Mouse (Mus musculus): ENCODE results near the gene Kcnd1. TPM values are rescaled to one million over a fixed set of nuclear protein-coding genes. Genes with fewer than 3 reads are reported as not detected.

Kcnd1 gene
- polyA plus RNA-seq, 1 experiment from 2014 or later = 0.19 TPM

- no peaks in the 10 kb centered on the region for H3K9me3 ChIP-seq (replicated peaks; ENCODE audit: control insufficient read depth, low read length)
- H3K27me3 ChIP-seq (ENCODE audit: control insufficient read depth, insufficient read depth, low read depth, low read length) = no peaks in the 10 kb centered on the region
- ATAC-seq (ENCODE audit: low read depth) = peak; percentile 91
- peak within 1 kb of the TSS; percentile 84 for H3K4me3 ChIP-seq (ENCODE audit: low read depth, low read length)
- peaks cover 42% of the 10 kb centered on the region for H3K4me1 ChIP-seq (ENCODE audit: control insufficient read depth, low read depth, low read length)
- peak within 1 kb of the TSS; percentile 98 for H3K27ac ChIP-seq (ENCODE audit: low read length)
- 14% methylated on average over 74 of the region's 74 CpGs for WGBS (ENCODE audit: insufficient replicate concordance)
- peak within 1 kb of the TSS; percentile 61 for H3K4me2 ChIP-seq (ENCODE audit: low read depth, low read length)
- no peaks in the 10 kb centered on the region for H3K36me3 ChIP-seq (ENCODE audit: control insufficient read depth, insufficient read depth)
- peak within 1 kb of the TSS; percentile 90 for H3K9ac ChIP-seq (ENCODE audit: low read depth, low read length)
Measured at GRCm38 (mm10) chrX:7841163-7842162, 19.4 kb downstream of the Kcnd1 start, which contains the start of gene Otud5. Gene Otud5, plus strand, starts transcription at chrX:7841364.

- WGBS (ENCODE audit: insufficient replicate concordance) = 10% methylated on average over 40 of the region's 42 CpGs
- H3K4me3 ChIP-seq (ENCODE audit: low read depth, low read length) = peak overlapping the region; percentile 84
- H3K9ac ChIP-seq (ENCODE audit: low read depth, low read length) = peak overlapping the region; percentile 90
- H3K9me3 ChIP-seq (replicated peaks; ENCODE audit: control insufficient read depth, low read length) = no peaks in the 10 kb centered on the region
- ATAC-seq (ENCODE audit: low read depth) = peak; percentile 3
- H3K27ac ChIP-seq (ENCODE audit: low read length) = peak overlapping the region; percentile 98
- no peaks in the 10 kb centered on the region for H3K36me3 ChIP-seq (ENCODE audit: control insufficient read depth, insufficient read depth)
- H3K27me3 ChIP-seq (ENCODE audit: control insufficient read depth, insufficient read depth, low read depth, low read length) = no peaks in the 10 kb centered on the region
- peak overlapping the region; percentile 37 for H3K4me2 ChIP-seq (ENCODE audit: low read depth, low read length)
- peaks cover 34% of the 10 kb centered on the region for H3K4me1 ChIP-seq (ENCODE audit: control insufficient read depth, low read depth, low read length)
Measured at GRCm38 (mm10) chrX:7842318-7842717, 20.2 kb downstream of the Kcnd1 start.

GRCm38 (mm10) chrX:7847845-7848244 is 25.8 kb downstream of the Kcnd1 start:
- Histone ChIP-seq H3K27ac (ENCODE audit: low read length) (no peak overlapping the region), H3K36me3 (ENCODE audit: control insufficient read depth, insufficient read depth) (peaks cover 7% of the 10 kb centered on the region), H3K9me3 (replicated peaks; ENCODE audit: control insufficient read depth, low read length) (no peaks in the 10 kb centered on the region), H3K27me3 (ENCODE audit: control insufficient read depth, insufficient read depth, low read depth, low read length) (no peaks in the 10 kb centered on the region), H3K4me2 (ENCODE audit: low read depth, low read length) (no peak overlapping the region), H3K9ac (ENCODE audit: low read depth, low read length) (no peak overlapping the region), H3K4me1 (ENCODE audit: control insufficient read depth, low read depth, low read length) (peaks cover 6% of the 10 kb centered on the region), H3K4me3 (ENCODE audit: low read depth, low read length) (no peak overlapping the region)
- WGBS (ENCODE audit: insufficient replicate concordance) = 66% methylated on average over 2 of the region's 2 CpGs
- ATAC-seq (ENCODE audit: low read depth) = no peak

DNA sequence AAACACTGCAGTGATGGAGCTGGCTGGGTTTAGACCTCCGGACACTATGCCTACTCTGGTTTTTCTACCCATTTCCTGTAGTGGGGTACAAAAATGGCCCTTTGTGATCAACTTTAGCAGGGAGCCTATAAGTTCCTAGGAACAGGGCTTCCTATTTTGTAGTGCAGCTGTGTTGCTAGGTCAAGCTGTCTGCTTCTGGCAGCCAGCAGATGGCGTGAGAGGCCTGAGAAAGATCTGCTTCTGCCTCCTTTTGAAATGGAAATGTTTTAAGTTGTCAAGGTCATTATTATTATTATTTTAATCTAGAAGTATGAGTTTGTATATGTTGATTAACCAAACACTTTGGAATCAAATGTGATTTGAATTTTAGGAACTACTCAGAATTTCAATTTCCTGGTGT is 32.5 kb downstream of the Kcnd1 start:
- no peak overlapping the region for H3K27ac ChIP-seq (ENCODE audit: low read length)
- peaks cover 4% of the 10 kb centered on the region for H3K4me1 ChIP-seq (ENCODE audit: control insufficient read depth, low read depth, low read length)
- H3K9ac ChIP-seq (ENCODE audit: low read depth, low read length) = no peak overlapping the region
- no peaks in the 10 kb centered on the region for H3K27me3 ChIP-seq (ENCODE audit: control insufficient read depth, insufficient read depth, low read depth, low read length)
- H3K4me2 ChIP-seq (ENCODE audit: low read depth, low read length) = no peak overlapping the region
- WGBS (ENCODE audit: insufficient replicate concordance) = 25% methylated on average over 2 of the region's 2 CpGs
- H3K4me3 ChIP-seq (ENCODE audit: low read depth, low read length) = no peak overlapping the region
- peaks cover 5% of the 10 kb centered on the region for H3K36me3 ChIP-seq (ENCODE audit: control insufficient read depth, insufficient read depth)
- ATAC-seq (ENCODE audit: low read depth) = no peak
- H3K9me3 ChIP-seq (replicated peaks; ENCODE audit: control insufficient read depth, low read length) = no peaks in the 10 kb centered on the region

- no peaks in the 10 kb centered on the region for H3K36me3 ChIP-seq (ENCODE audit: control insufficient read depth, insufficient read depth)
- H3K4me2 ChIP-seq (ENCODE audit: low read depth, low read length) = no peak overlapping the region
- 47% methylated on average over 3 of the region's 3 CpGs for WGBS (ENCODE audit: insufficient replicate concordance)
- H3K4me3 ChIP-seq (ENCODE audit: low read depth, low read length) = no peak overlapping the region
- peak overlapping the region; percentile 35; the same call in 1 of the 2 replicates for H3K27ac ChIP-seq (ENCODE audit: low read length)
- ATAC-seq (ENCODE audit: low read depth) = peak; percentile 71
- no peak overlapping the region for H3K9ac ChIP-seq (ENCODE audit: low read depth, low read length)
- no peaks in the 10 kb centered on the region for H3K9me3 ChIP-seq (replicated peaks; ENCODE audit: control insufficient read depth, low read length)
- peaks cover 18% of the 10 kb centered on the region for H3K4me1 ChIP-seq (ENCODE audit: control insufficient read depth, low read depth, low read length)
- no peaks in the 10 kb centered on the region for H3K27me3 ChIP-seq (ENCODE audit: control insufficient read depth, insufficient read depth, low read depth, low read length)
Measured at GRCm38 (mm10) chrX:7859191-7859753, 37.2 kb downstream of the Kcnd1 start.

- Histone ChIP-seq H3K9me3 (replicated peaks; ENCODE audit: control insufficient read depth, low read length) (no peaks in the 10 kb centered on the region), H3K27ac (ENCODE audit: low read length) (no peak overlapping the region), H3K4me1 (ENCODE audit: control insufficient read depth, low read depth, low read length) (peaks cover 18% of the 10 kb centered on the region), H3K4me3 (ENCODE audit: low read depth, low read length) (no peak overlapping the region), H3K9ac (ENCODE audit: low read depth, low read length) (no peak overlapping the region), H3K27me3 (ENCODE audit: control insufficient read depth, insufficient read depth, low read depth, low read length) (no peaks in the 10 kb centered on the region), H3K4me2 (ENCODE audit: low read depth, low read length) (no peak overlapping the region), H3K36me3 (ENCODE audit: control insufficient read depth, insufficient read depth) (peaks cover 8% of the 10 kb centered on the region; the same call in 1 of the 2 replicates)
- ATAC-seq (ENCODE audit: low read depth) = no peak
- 85% methylated on average over 1 of the region's 1 CpGs for WGBS (ENCODE audit: insufficient replicate concordance)
Measured at GRCm38 (mm10) chrX:7863181-7863580, 41.1 kb downstream of the Kcnd1 start.

DNA sequence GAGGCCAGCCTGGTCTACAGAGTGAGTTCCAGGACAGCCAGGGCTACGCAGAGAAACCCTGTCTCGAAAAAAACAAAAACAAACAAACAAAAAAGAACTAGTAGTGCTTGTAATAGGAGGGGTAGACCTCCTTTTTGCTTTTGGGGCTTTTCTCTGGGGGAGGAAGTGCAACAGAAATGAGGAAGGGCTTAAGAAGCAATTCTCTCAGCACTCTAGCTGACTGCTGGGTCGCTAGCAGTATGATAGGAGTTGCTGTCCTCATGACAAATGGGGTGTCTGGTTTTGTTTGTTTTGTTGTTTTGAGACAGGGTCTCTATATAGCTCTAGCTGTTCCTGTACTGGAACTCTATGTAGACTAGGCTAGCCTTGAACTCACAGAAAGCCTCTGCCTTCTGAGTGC is 42.5 kb downstream of the Kcnd1 start:
- Histone ChIP-seq H3K36me3 (ENCODE audit: control insufficient read depth, insufficient read depth) (peaks cover 8% of the 10 kb centered on the region; the same call in 1 of the 2 replicates), H3K4me3 (ENCODE audit: low read depth, low read length) (no peak overlapping the region), H3K9me3 (replicated peaks; ENCODE audit: control insufficient read depth, low read length) (no peaks in the 10 kb centered on the region), H3K27me3 (ENCODE audit: control insufficient read depth, insufficient read depth, low read depth, low read length) (no peaks in the 10 kb centered on the region), H3K4me2 (ENCODE audit: low read depth, low read length) (no peak overlapping the region), H3K4me1 (ENCODE audit: control insufficient read depth, low read depth, low read length) (peaks cover 14% of the 10 kb centered on the region), H3K9ac (ENCODE audit: low read depth, low read length) (no peak overlapping the region), H3K27ac (ENCODE audit: low read length) (no peak overlapping the region)
- ATAC-seq (ENCODE audit: low read depth) = no peak
- whole genome bisulfite sequencing (ENCODE audit: insufficient replicate concordance) = 56% methylated on average over 3 of the region's 3 CpGs

DNA sequence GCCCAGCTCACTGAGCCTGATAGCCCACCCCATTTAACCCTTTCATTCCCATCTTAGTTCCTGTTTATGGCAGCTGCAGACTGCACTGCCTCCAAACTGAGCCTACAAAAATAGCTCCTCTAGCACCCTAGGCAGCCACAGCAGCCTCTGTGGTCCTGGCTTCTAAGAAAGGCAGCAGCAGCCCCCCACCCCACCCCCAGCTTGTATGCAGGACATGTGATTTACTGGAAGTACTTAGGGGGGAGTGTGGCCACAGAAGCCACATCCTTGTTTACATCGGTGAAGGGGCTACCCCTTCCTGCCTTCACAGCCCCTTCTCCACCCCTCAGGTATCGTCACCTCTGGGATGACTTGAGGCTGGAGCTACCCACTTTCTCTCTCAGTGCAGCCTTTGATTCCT is 43.3 kb downstream of the Kcnd1 start:
- no peak overlapping the region for H3K4me3 ChIP-seq (ENCODE audit: low read depth, low read length)
- no peak overlapping the region for H3K9ac ChIP-seq (ENCODE audit: low read depth, low read length)
- H3K9me3 ChIP-seq (replicated peaks; ENCODE audit: control insufficient read depth, low read length) = no peaks in the 10 kb centered on the region
- WGBS (ENCODE audit: insufficient replicate concordance) = 46% methylated on average over 2 of the region's 2 CpGs
- H3K27ac ChIP-seq (ENCODE audit: low read length) = no peak overlapping the region
- no peak for ATAC-seq (ENCODE audit: low read depth)
- H3K36me3 ChIP-seq (ENCODE audit: control insufficient read depth, insufficient read depth) = peaks cover 8% of the 10 kb centered on the region; the same call in 1 of the 2 replicates
- H3K4me1 ChIP-seq (ENCODE audit: control insufficient read depth, low read depth, low read length) = peaks cover 7% of the 10 kb centered on the region
- no peak overlapping the region for H3K4me2 ChIP-seq (ENCODE audit: low read depth, low read length)
- H3K27me3 ChIP-seq (ENCODE audit: control insufficient read depth, insufficient read depth, low read depth, low read length) = no peaks in the 10 kb centered on the region

DNA sequence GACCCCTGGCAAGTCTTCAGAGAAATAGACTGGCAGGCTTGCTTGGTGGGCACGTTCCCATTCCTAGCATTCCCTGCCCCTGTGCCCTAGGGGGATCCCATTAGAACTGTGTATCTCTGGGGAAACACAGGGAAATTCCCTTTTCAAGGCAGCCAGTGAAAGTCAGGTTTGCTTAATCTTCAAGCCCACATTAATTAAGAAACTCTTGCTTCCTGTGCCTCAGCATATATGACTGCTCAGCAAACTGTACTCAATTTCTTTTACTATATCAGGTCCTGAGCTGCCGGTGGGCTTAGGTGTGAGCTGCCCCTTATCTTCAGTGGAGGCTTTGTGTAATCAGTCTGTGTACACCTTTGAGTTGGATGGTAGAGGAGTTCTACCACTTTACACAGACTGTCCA is 43.7 kb downstream of the Kcnd1 start:
- no peak for ATAC-seq (ENCODE audit: low read depth)
- Histone ChIP-seq H3K4me2 (ENCODE audit: low read depth, low read length) (no peak overlapping the region), H3K4me3 (ENCODE audit: low read depth, low read length) (no peak overlapping the region), H3K4me1 (ENCODE audit: control insufficient read depth, low read depth, low read length) (peaks cover 3% of the 10 kb centered on the region), H3K27ac (ENCODE audit: low read length) (no peak overlapping the region), H3K36me3 (ENCODE audit: control insufficient read depth, insufficient read depth) (peaks cover 8% of the 10 kb centered on the region; the same call in 1 of the 2 replicates), H3K9ac (ENCODE audit: low read depth, low read length) (no peak overlapping the region), H3K9me3 (replicated peaks; ENCODE audit: control insufficient read depth, low read length) (no peaks in the 10 kb centered on the region), H3K27me3 (ENCODE audit: control insufficient read depth, insufficient read depth, low read depth, low read length) (no peaks in the 10 kb centered on the region)
- WGBS (ENCODE audit: insufficient replicate concordance) = 35% methylated on average over 2 of the region's 2 CpGs
